Mouse (Mus musculus) stomach, postnatal 0 days (tissue): Measurements from ENCODE around the gene Mas1. TPM values are rescaled to one million over a fixed set of nuclear protein-coding genes. Genes with fewer than 3 reads are reported as not detected.
"Not testable (repeated sequence)": the region's sequence is repeated elsewhere in the genome, so short reads cannot be mapped to it uniquely, and the experiment has no call there.

Experiments
- ATAC-seq: fragments of 200-750 bp; cut with Nextera tagmentation; 2 replicates; pipeline ENCODE4 v1.8.0; 2017; ENCODE audit not compliant: low FRiP score, low TSS enrichment
- DNase-seq: peaks from one replicate; pipeline ENCODE4 v3.0.0-alpha.2; 2016; ENCODE audit warnings: low spot score
- H3K27ac ChIP-seq: fragments of 300-500 bp; sonication (generic); replicated peaks from 2 replicates; pipeline ENCODE4 v1.5.1; 2014; ENCODE audit warnings: mild to moderate bottlenecking, control low read depth
- H3K27me3 ChIP-seq: fragments of 300-500 bp; sonication (generic); 2 replicates; pipeline ENCODE4 v1.6.1; 2014; ENCODE audit warnings: low read length; ENCODE audit not compliant: control insufficient read depth, insufficient read depth
- H3K36me3 ChIP-seq: fragments of 300-500 bp; sonication (generic); 2 replicates; pipeline ENCODE4 v1.6.1; 2014; ENCODE audit warnings: low read length, mixed read lengths; ENCODE audit not compliant: control insufficient read depth, insufficient read depth
- H3K4me1 ChIP-seq: fragments of 300-500 bp; sonication (generic); replicated peaks from 2 replicates; pipeline ENCODE4 v1.6.1; 2014; ENCODE audit warnings: antibody characterized with exemption; ENCODE audit not compliant: control insufficient read depth, insufficient read depth
- H3K4me2 ChIP-seq: fragments of 300-500 bp; sonication (generic); replicated peaks from 2 replicates; pipeline ENCODE4 v1.6.1; 2014; ENCODE audit warnings: low read depth, mild to moderate bottlenecking, control low read depth, moderate library complexity
- H3K4me3 ChIP-seq: fragments of 300-500 bp; sonication (generic); 2 replicates; pipeline ENCODE4 v1.5.1; 2014; ENCODE audit warnings: low read depth, low read length, control low read depth
- H3K9ac ChIP-seq: fragments of 300-500 bp; sonication (generic); 2 replicates; pipeline ENCODE4 v1.6.1; 2014; ENCODE audit warnings: mild to moderate bottlenecking, low read length, control low read depth, mixed read lengths
- H3K9me3 ChIP-seq: fragments of 300-500 bp; sonication (generic); 2 replicates; pipeline ENCODE4 v1.6.1; 2016; ENCODE audit warnings: low read length; ENCODE audit not compliant: control insufficient read depth
- CTCF ChIP-seq: IDR thresholded peaks from 2 replicates; pipeline ENCODE4 v1.5.1; 2016; ENCODE audit warnings: antibody characterized with exemption, low read depth, mild to moderate bottlenecking, moderate library complexity
- EP300 ChIP-seq: optimal IDR thresholded peaks from 2 replicates; pipeline ENCODE3; 2016; ENCODE audit warnings: antibody characterized with exemption
- WGBS: fragments of 180-500 bp; shearing (Covaris S2); extraction: QIAGEN DNeasy Blood & Tissue Kit; methylation state at CpG from one replicate; pipeline ENCODE4 v1.1.7; 2014; 5-methylcytosine and 5-hydroxymethylcytosine counted together
- polyA plus RNA-seq: library from polyadenylated mRNA; unstranded; fragments of >200 nt; fragmentation: Nextera tagmentation; extraction: Ambion mirVana; gene quantifications from 2 replicates; pipeline ENCODE4 v1.2.1, GENCODE M21; 2015

The Mas1 gene
- polyA plus RNA-seq, 1 experiment from 2014 or later, result 0.12 TPM

GRCm38 (mm10) chr17:12902291-12902690 is 34.3 kb upstream of the Mas1 start:
- H3K4me1 ChIP-seq, result no peaks in the 10 kb centered on the region
- no peaks in the 10 kb centered on the region; the same call in 1 of the 2 replicates for H3K36me3 ChIP-seq
- ATAC-seq, result no peak
- no peaks in the 10 kb centered on the region for H3K9me3 ChIP-seq
- H3K4me2 ChIP-seq, result no peak overlapping the region
- no peak overlapping the region for H3K9ac ChIP-seq
- 86% methylated on average over 6 of the region's 6 CpGs for WGBS
- TF ChIP-seq CTCF (no peak), EP300 (no peak)
- no peak overlapping the region for H3K4me3 ChIP-seq
- no peaks in the 10 kb centered on the region for H3K27me3 ChIP-seq
- no peak overlapping the region for H3K27ac ChIP-seq
- no peak for DNase-seq

- H3K36me3 ChIP-seq, H3K4me1 ChIP-seq, H3K9me3 ChIP-seq, H3K4me2 ChIP-seq, H3K27ac ChIP-seq, H3K9ac ChIP-seq, DNase-seq, ATAC-seq, H3K27me3 ChIP-seq, H3K4me3 ChIP-seq: not testable (repeated sequence)
- 37% methylated on average over 2 of the region's 2 CpGs for WGBS
These were observed 30.7 kb upstream of the Mas1 start for GRCm38 (mm10) chr17:12898607-12899006.

- 95% methylated on average over 5 of the region's 5 CpGs for WGBS
- no peak for DNase-seq
- Histone ChIP-seq H3K27me3 (no peaks in the 10 kb centered on the region), H3K9ac (no peak overlapping the region), H3K4me3 (no peak overlapping the region), H3K4me2 (no peak overlapping the region), H3K36me3 (no peaks in the 10 kb centered on the region), H3K9me3 (no peaks in the 10 kb centered on the region), H3K4me1 (no peaks in the 10 kb centered on the region), H3K27ac (no peak overlapping the region)
- TF ChIP-seq CTCF, result no peak
- no peak for TF ChIP-seq EP300
- ATAC-seq, result no peak
These were observed 29.7 kb upstream of the Mas1 start for GRCm38 (mm10) chr17:12897674-12898073.

- Histone ChIP-seq H3K9ac (no peak overlapping the region), H3K4me2 (no peak overlapping the region), H3K27ac (no peak overlapping the region), H3K36me3 (no peaks in the 10 kb centered on the region; the same call in 1 of the 2 replicates), H3K4me1 (no peaks in the 10 kb centered on the region), H3K4me3 (no peak overlapping the region), H3K27me3 (no peaks in the 10 kb centered on the region), H3K9me3 (no peaks in the 10 kb centered on the region)
- ATAC-seq (no peak), DNase-seq (no peak)
- WGBS, result 89% methylated on average over 9 of the region's 9 CpGs
- TF ChIP-seq EP300, result no peak
- TF ChIP-seq CTCF, result no peak
These were observed 24.1 kb upstream of the Mas1 start for GRCm38 (mm10) chr17:12892033-12892432.

GRCm38 (mm10) chr17:12891054-12891453 is 23.1 kb upstream of the Mas1 start:
- no peak overlapping the region for H3K27ac ChIP-seq
- ATAC-seq (no peak), DNase-seq (no peak)
- H3K4me2 ChIP-seq, result no peak overlapping the region
- no peak for TF ChIP-seq EP300
- TF ChIP-seq CTCF, result no peak
- no peaks in the 10 kb centered on the region for H3K4me1 ChIP-seq
- no peaks in the 10 kb centered on the region for H3K27me3 ChIP-seq
- no peaks in the 10 kb centered on the region for H3K9me3 ChIP-seq
- no peak overlapping the region for H3K4me3 ChIP-seq
- no peaks in the 10 kb centered on the region; the same call in 1 of the 2 replicates for H3K36me3 ChIP-seq
- WGBS, result 87% methylated on average over 4 of the region's 4 CpGs
- no peak overlapping the region for H3K9ac ChIP-seq

GRCm38 (mm10) chr17:12887021-12887775 is 19.3 kb upstream of the Mas1 start:
- ATAC-seq, result no peak
- no peak for TF ChIP-seq CTCF
- no peak for TF ChIP-seq EP300
- DNase-seq, result no peak

More at GRCm38 (mm10) chr17:12887021-12887775, 19.3 kb upstream of the Mas1 start:
- H3K27ac ChIP-seq, result no peak overlapping the region
- no peaks in the 10 kb centered on the region; the same call in 1 of the 2 replicates for H3K36me3 ChIP-seq
- no peak overlapping the region for H3K9ac ChIP-seq
- no peaks in the 10 kb centered on the region for H3K4me1 ChIP-seq
- no peaks in the 10 kb centered on the region for H3K9me3 ChIP-seq
- no peaks in the 10 kb centered on the region for H3K27me3 ChIP-seq
- no peak overlapping the region for H3K4me3 ChIP-seq
- WGBS, result 51% methylated on average over 15 of the region's 15 CpGs
- no peak overlapping the region for H3K4me2 ChIP-seq
